Mouse (Mus musculus) C2C12 (cell line): ENCODE data around the gene Ccl17.

Source experiments
- CEBPB ChIP-seq: IDR thresholded peaks from one replicate; pipeline ENCODE4 v1.6.1; 2011; ENCODE audit warnings: low read depth, mild to moderate bottlenecking, control low read depth, moderate library complexity
- CTCF ChIP-seq: IDR thresholded peaks from one replicate; pipeline ENCODE4 v1.5.1; 2011; ENCODE audit not compliant: control insufficient read depth, insufficient read depth, insufficient read length
- MAX ChIP-seq: IDR thresholded peaks from one replicate; pipeline ENCODE4 v1.6.1; 2011; ENCODE audit warnings: mild to moderate bottlenecking, control low read depth
- MYOD1 ChIP-seq: IDR thresholded peaks from one replicate; pipeline ENCODE4 v1.6.1; 2011; ENCODE audit warnings: low read depth; ENCODE audit not compliant: control insufficient read depth, insufficient read length
- USF1 ChIP-seq: IDR thresholded peaks from one replicate; pipeline ENCODE4 v1.6.1; 2011; ENCODE audit warnings: low read depth, mild to moderate bottlenecking, control low read depth, moderate library complexity

GRCm38 (mm10) chr8:94819671-94820179 lies 9.5 kb downstream of the Ccl17 start:
- TF ChIP-seq CTCF (no peak), MYOD1 (no peak), MAX (no peak), USF1 (no peak), CEBPB (no peak)
